Mouse (Mus musculus): ENCODE data around the gene Pqlc2.

- no peak for TF ChIP-seq CTCF (IDR thresholded peaks at IDR 0.05; ENCODE audit: low read depth)
- no peak for TF ChIP-seq EP300 (IDR thresholded peaks at IDR 0.05; ENCODE audit: low read depth)
Observed at GRCm38 (mm10) chr4:139351931-139352711, 41.6 kb upstream of the Pqlc2 start, which contains the start of the genes Mrto4, Emc1 and Ubr4.
